Mouse (Mus musculus) macrophage (primary cell): ENCODE measurements around the gene Capn5. TPM values are rescaled to one million over a fixed set of nuclear protein-coding genes. Genes with fewer than 3 reads are reported as not detected.

ENCODE experiments used
- H3K27ac ChIP-seq: fragments of 350-480 bp; formaldehyde crosslinking; 2 replicates; pipeline ENCODE4 v1.9.0; 2021
- H3K36me3 ChIP-seq: fragments of 350-480 bp; formaldehyde crosslinking; 2 replicates; pipeline ENCODE4 v1.9.0; 2021; ENCODE audit errors: inconsistent target
- H3K4me3 ChIP-seq: fragments of 350-480 bp; formaldehyde crosslinking; 2 replicates; pipeline ENCODE4 v1.9.0; 2021; ENCODE audit errors: inconsistent target
- H3K79me2 ChIP-seq: fragments of 350-480 bp; formaldehyde crosslinking; 2 replicates; pipeline ENCODE4 v1.9.0; 2021; ENCODE audit errors: inconsistent target
- WGBS: methylation state at CpG from one replicate; pipeline ENCODE4 v1.1.7; 2026; ENCODE audit warnings: inconsistent platforms; ENCODE audit not compliant: missing documents; 5-methylcytosine and 5-hydroxymethylcytosine counted together
- polyA plus RNA-seq: library from polyadenylated mRNA; stranded (reverse); fragments of 250-400 nt; gene quantifications from 3 replicates; pipeline ENCODE4 v1.2.4, GENCODE M21; 2018; ENCODE audit warnings: inconsistent platforms

The Capn5 gene
- polyA plus RNA-seq, 1 experiment from 2014 or later, result 5.9 TPM

- Histone ChIP-seq H3K4me3 (no peak overlapping the region), H3K79me2 (no peaks in the 10 kb centered on the region), H3K27ac (no peak overlapping the region), H3K36me3 (no peaks in the 10 kb centered on the region)
- 96% methylated on average over 8 of the region's 8 CpGs for WGBS
Measured at GRCm38 (mm10) chr7:98097557-98097956, 80.5 kb downstream of the Capn5 start.

DNA sequence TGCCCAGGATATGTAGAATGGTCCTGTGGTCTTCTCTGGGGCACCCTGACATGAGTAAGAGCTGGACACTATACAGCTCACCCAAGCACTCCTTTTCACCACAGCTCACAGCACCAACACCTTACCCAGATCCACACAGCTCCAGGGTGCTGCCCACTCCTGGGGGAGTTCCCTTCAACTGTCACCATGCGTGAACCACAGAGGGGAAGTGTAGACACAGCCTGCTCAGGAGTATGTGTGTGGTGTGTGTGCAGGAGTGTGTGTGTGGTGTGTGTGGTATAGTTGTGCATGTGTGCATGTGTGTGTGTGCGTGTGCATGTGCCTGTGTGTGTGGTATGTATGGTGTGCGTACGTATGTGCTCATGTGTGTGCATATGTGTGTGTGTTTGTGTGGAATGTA, 82.2 kb downstream of the Capn5 start:
- no peaks in the 10 kb centered on the region for H3K36me3 ChIP-seq
- no peaks in the 10 kb centered on the region for H3K79me2 ChIP-seq
- H3K27ac ChIP-seq, result no peak overlapping the region
- 70% methylated on average over 4 of the region's 4 CpGs for WGBS
- no peak overlapping the region for H3K4me3 ChIP-seq

- Histone ChIP-seq H3K79me2 (peaks cover 15% of the 10 kb centered on the region), H3K4me3 (no peak overlapping the region), H3K27ac (no peak overlapping the region), H3K36me3 (no peaks in the 10 kb centered on the region)
- WGBS, result 63% methylated on average over 2 of the region's 2 CpGs
Measured at GRCm38 (mm10) chr7:98086346-98086745, 91.7 kb downstream of the Capn5 start.

- Histone ChIP-seq H3K36me3 (peaks cover 8% of the 10 kb centered on the region; the same call in 1 of the 2 replicates), H3K79me2 (peaks cover 15% of the 10 kb centered on the region), H3K27ac (peak overlapping the region; percentile 77), H3K4me3 (peak overlapping the region; percentile 51)
- 27% methylated on average over 7 of the region's 7 CpGs for WGBS
Measured at GRCm38 (mm10) chr7:98085314-98085713, 92.8 kb downstream of the Capn5 start.

GRCm38 (mm10) chr7:98084541-98085293, 93.4 kb downstream of the Capn5 start:
- Histone ChIP-seq H3K4me3 (peak overlapping the region; percentile 51), H3K79me2 (peaks cover 15% of the 10 kb centered on the region), H3K36me3 (peaks cover 14% of the 10 kb centered on the region), H3K27ac (peak overlapping the region; percentile 77)
- WGBS, result 14% methylated on average over 12 of the region's 12 CpGs

- no peak overlapping the region for H3K4me3 ChIP-seq
- H3K36me3 ChIP-seq, result peaks cover 23% of the 10 kb centered on the region
- H3K27ac ChIP-seq, result peak overlapping the region; percentile 28; the same call in 1 of the 2 replicates
Measured at GRCm38 (mm10) chr7:98082376-98082775, 95.7 kb downstream of the Capn5 start.

DNA sequence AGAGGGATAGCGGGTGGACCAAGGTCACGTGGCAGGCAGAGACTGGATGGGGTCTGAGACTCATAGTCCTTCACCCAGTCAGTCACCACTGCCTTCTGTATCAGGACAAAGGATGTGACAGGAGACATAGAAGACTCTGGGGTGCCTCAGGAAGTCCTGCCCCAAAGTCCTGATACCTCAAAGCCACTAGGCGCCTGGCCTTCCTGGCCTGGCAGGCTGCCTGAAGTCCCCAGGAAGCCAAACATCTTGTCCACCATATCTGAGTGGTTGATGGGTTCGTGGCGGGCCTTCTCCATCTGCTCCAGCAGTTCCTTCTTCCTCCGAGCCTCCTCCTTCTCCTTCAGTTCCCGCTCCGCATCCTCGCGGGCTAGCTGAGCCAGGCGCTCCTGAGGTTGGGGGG, 100.6 kb downstream of the Capn5 start:
- 78% methylated on average over 11 of the region's 11 CpGs for WGBS
- Histone ChIP-seq H3K4me3 (no peak overlapping the region), H3K79me2 (no peaks in the 10 kb centered on the region), H3K36me3 (peaks cover 50% of the 10 kb centered on the region), H3K27ac (no peak overlapping the region)

More at GRCm38 (mm10) chr7:98082376-98082775, 95.7 kb downstream of the Capn5 start:
- 21% methylated on average over 5 of the region's 5 CpGs for WGBS
- peaks cover 15% of the 10 kb centered on the region for H3K79me2 ChIP-seq

DNA sequence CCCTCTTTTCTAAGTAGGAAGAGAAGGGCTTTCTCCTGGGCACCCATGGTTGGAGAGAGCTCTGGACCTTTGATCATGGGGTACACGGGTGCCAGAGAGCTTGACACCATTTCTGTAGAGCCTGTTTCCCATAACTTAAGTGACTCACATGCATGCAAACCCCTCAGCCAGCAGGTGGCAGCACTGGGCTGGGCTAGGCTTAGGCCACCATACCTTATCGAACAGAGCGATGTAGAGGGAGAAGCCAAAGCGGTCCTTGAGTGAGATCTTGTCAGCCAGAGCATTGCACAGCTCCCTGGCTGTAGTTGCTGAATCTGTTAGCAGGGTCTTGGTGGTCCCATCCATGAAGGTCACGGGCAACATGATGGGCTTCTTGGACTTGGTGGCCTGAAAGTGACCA, 106.5 kb downstream of the Capn5 start:
- no peak overlapping the region for H3K27ac ChIP-seq
- H3K36me3 ChIP-seq, result peaks cover 51% of the 10 kb centered on the region; the same call in 1 of the 2 replicates
- WGBS, result 44% methylated on average over 5 of the region's 5 CpGs
- no peak overlapping the region for H3K4me3 ChIP-seq
- no peaks in the 10 kb centered on the region for H3K79me2 ChIP-seq

Other genes with a start within 250 kb of the Capn5 start
- 19.5 to 48.5 TPM (median 22.7 TPM) in 3 replicates for gene Myo7a, start 58.8 kb downstream of the Capn5 start, polyA plus RNA-seq
- gene Omp, start 32.8 kb downstream of the Capn5 start, polyA plus RNA-seq, result 0.11 TPM in 1 of 3 replicates, not detected in the others
- gene B3gnt6, start 21.2 kb upstream of the Capn5 start, polyA plus RNA-seq, result 0.18 TPM in 1 of 3 replicates, not detected in the others
- gene Acer3, start 142.9 kb upstream of the Capn5 start, polyA plus RNA-seq, result 39.0 to 58.1 TPM (median 52.0 TPM) in 3 replicates
- 3.6 to 10.4 TPM (median 4.7 TPM) in 3 replicates for gene Tsku, start 183.1 kb upstream of the Capn5 start, polyA plus RNA-seq